8 mouse cellular contexts compared by ENCODE assay signal in genomic region chr3:90254419-90255193, GRCm38 (mm10). TPM values are rescaled to one million over a fixed set of nuclear protein-coding genes. Genes with fewer than 3 reads are reported as not detected.
DNase-seq lines count a peak whose midpoint lies in the region; ATAC-seq and TF ChIP-seq lines count a peak whose summit lies in the region.

No protein-coding gene starts in this region.

- peaks cover 43% of the 10 kb centered on the region for H3K36me3 ChIP-seq in heart, postnatal 0 days (replicated peaks; ENCODE audit: control insufficient read depth, insufficient read depth, low read length)
- H3K36me3 ChIP-seq in liver, postnatal 0 days (replicated peaks; ENCODE audit: insufficient read depth, low read length), result peaks cover 27% of the 10 kb centered on the region
- H3K36me3 ChIP-seq in stomach, embryonic 14.5 days (ENCODE audit: control insufficient read depth, insufficient read depth, low read length), result peaks cover 27% of the 10 kb centered on the region

- peak overlapping the region; percentile 82 for H3K4me3 ChIP-seq in heart, postnatal 0 days (ENCODE audit: low read depth, low read length)
- H3K4me3 ChIP-seq in liver, postnatal 0 days (ENCODE audit: low read depth, low read length), result peak overlapping the region; percentile 99
- peak overlapping the region; percentile 79 for H3K4me3 ChIP-seq in stomach, embryonic 14.5 days (ENCODE audit: low read depth, low read length)

- TF ChIP-seq EP300 in heart, postnatal 0 days (IDR thresholded peaks at IDR 0.05; ENCODE audit: low read depth), result no peak; the same call in 1 of the 2 replicates
- no peak for TF ChIP-seq EP300 in liver, postnatal 0 days (IDR thresholded peaks at IDR 0.05; ENCODE audit: low read depth)

- H3K27me3 ChIP-seq in heart, postnatal 0 days (ENCODE audit: control insufficient read depth, insufficient read depth, low read length), result no peaks in the 10 kb centered on the region
- no peaks in the 10 kb centered on the region for H3K27me3 ChIP-seq in liver, postnatal 0 days (ENCODE audit: insufficient read depth, low read length)
- H3K27me3 ChIP-seq in stomach, embryonic 14.5 days (ENCODE audit: control insufficient read depth, insufficient read depth, low read length), result no peaks in the 10 kb centered on the region

- peak overlapping the region; percentile 88 for H3K27ac ChIP-seq in heart, postnatal 0 days (ENCODE audit: low read depth)
- peak overlapping the region; percentile 90 for H3K27ac ChIP-seq in liver, postnatal 0 days (ENCODE audit: low read depth)
- H3K27ac ChIP-seq in stomach, embryonic 14.5 days (ENCODE audit: low read length), result peak overlapping the region; percentile 86

- DNase-seq in adrenal gland, postnatal 10 days, result peak; percentile 77
- no peak for DNase-seq in adrenal gland, adult 18-20 months (ENCODE audit: low spot score in 2 of 2)
- DNase-seq in retina, embryonic 14.5 days (ENCODE audit: low spot score), result peak; percentile 17
- DNase-seq in retina, postnatal 1 day, result no peak
- DNase-seq in heart, postnatal 0 days (ENCODE audit: low spot score), result peak; percentile 16
- DNase-seq in liver, postnatal 0 days, result peak; percentile 68
- DNase-seq in right cerebral cortex, adult 18-20 months, result no peak

- no peak for TF ChIP-seq CTCF in heart, postnatal 0 days (IDR thresholded peaks at IDR 0.05; ENCODE audit: low read depth)
- no peak for TF ChIP-seq CTCF in liver, postnatal 0 days (IDR thresholded peaks at IDR 0.05; ENCODE audit: low read depth)

- WGBS in heart, postnatal 0 days, result 1% methylated on average over 41 of the region's 41 CpGs
- WGBS in liver, postnatal 0 days (ENCODE audit: insufficient replicate concordance), result 2% methylated on average over 41 of the region's 41 CpGs
- under 1% methylated on average over 41 of the region's 41 CpGs for WGBS in stomach, embryonic 14.5 days

- peak overlapping the region; percentile 79 for H3K9ac ChIP-seq in heart, postnatal 0 days (replicated peaks; ENCODE audit: low read depth, low read length)
- peak overlapping the region; percentile 98 for H3K9ac ChIP-seq in liver, postnatal 0 days (replicated peaks)
- peak overlapping the region; percentile 85 for H3K9ac ChIP-seq in stomach, embryonic 14.5 days (replicated peaks; ENCODE audit: low read depth, low read length)

- H3K4me1 ChIP-seq in heart, postnatal 0 days (ENCODE audit: control insufficient read depth, insufficient read depth), result peaks cover 9% of the 10 kb centered on the region
- H3K4me1 ChIP-seq in liver, postnatal 0 days (ENCODE audit: insufficient read depth), result peaks cover 15% of the 10 kb centered on the region
- peaks cover 6% of the 10 kb centered on the region; the same call in 1 of the 2 replicates for H3K4me1 ChIP-seq in stomach, embryonic 14.5 days (ENCODE audit: control insufficient read depth, insufficient read depth, low read length)

- no peaks in the 10 kb centered on the region for H3K9me3 ChIP-seq in heart, postnatal 0 days (replicated peaks; ENCODE audit: control insufficient read depth, low read length)
- no peaks in the 10 kb centered on the region for H3K9me3 ChIP-seq in liver, postnatal 0 days (ENCODE audit: low read length)
- H3K9me3 ChIP-seq in stomach, embryonic 14.5 days (ENCODE audit: control insufficient read depth, low read depth, low read length), result no peaks in the 10 kb centered on the region

- peak; percentile 58 for ATAC-seq in heart, postnatal 0 days (ENCODE audit: insufficient read depth, low read depth)
- ATAC-seq in liver, postnatal 0 days, result peak; percentile 68
- peak; percentile 51; the same call in 1 of the 2 replicates for ATAC-seq in stomach, embryonic 14.5 days (ENCODE audit: insufficient number of reproducible peaks, insufficient read depth, low FRiP score, low read depth)

- peak overlapping the region; percentile 77 for H3K4me2 ChIP-seq in heart, postnatal 0 days (ENCODE audit: low read depth, low read length)
- peak overlapping the region; percentile 94 for H3K4me2 ChIP-seq in liver, postnatal 0 days (ENCODE audit: low read depth, low read length)
- H3K4me2 ChIP-seq in stomach, embryonic 14.5 days (replicated peaks; ENCODE audit: low read depth, low read length), result peak overlapping the region; percentile 70

RNA-seq across cellular contexts. Expression of gene Crtc2, which starts 0.6 kb away (rescaled TPM):
- 10 to 100 TPM; 36.1 to 47.7 TPM for total RNA-seq in adrenal gland, postnatal 10 days (2021)
- 10 to 100 TPM; 48.5 to 51.0 TPM for total RNA-seq in adrenal gland, adult 18-20 months (2021)
- total RNA-seq in heart, postnatal 0 days (2014; rRNA removed; ENCODE audit: low replicate concordance), result 11.6 and 17.8 TPM in 2 replicates
- 6.3 and 7.2 TPM in 2 replicates for polyA plus RNA-seq in heart, postnatal 0 days (2015; fragmentation: Nextera tagmentation; extraction: Ambion mirVana)
- 6.6 and 7.9 TPM in 2 replicates for polyA plus RNA-seq in liver, postnatal 0 days (2015; fragmentation: Nextera tagmentation; extraction: Ambion mirVana)
- 18.8 and 21.4 TPM in 2 replicates for polyA plus RNA-seq in stomach, embryonic 14.5 days (2014; fragmentation: Nextera tagmentation; extraction: Ambion mirVana)

RNA-seq across cellular contexts. Expression of gene Slc39a1, which starts 6.6 kb away (rescaled TPM):
- 100 to 1,000 TPM; 114 to 118 TPM for total RNA-seq in adrenal gland, postnatal 10 days (2021)
- 100 to 1,000 TPM; 115 to 116 TPM for total RNA-seq in adrenal gland, adult 18-20 months (2021)
- 157 and 158 TPM in 2 replicates for total RNA-seq in heart, postnatal 0 days (2014; rRNA removed; ENCODE audit: low replicate concordance)
- polyA plus RNA-seq in heart, postnatal 0 days (2015; fragmentation: Nextera tagmentation; extraction: Ambion mirVana), result 93.3 and 95.5 TPM in 2 replicates
- polyA plus RNA-seq in liver, postnatal 0 days (2015; fragmentation: Nextera tagmentation; extraction: Ambion mirVana), result 41.7 and 54.0 TPM in 2 replicates
- 114 and 119 TPM in 2 replicates for polyA plus RNA-seq in stomach, embryonic 14.5 days (2014; fragmentation: Nextera tagmentation; extraction: Ambion mirVana)

RNA-seq across cellular contexts. Expression of gene Dennd4b, which starts 10.4 kb away (rescaled TPM):
- 10 to 100 TPM in 1 of 2 experiments, 1 to 10 TPM in 1; 8.5 to 17.0 TPM for total RNA-seq in adrenal gland, postnatal 10 days (2021)
- 1 to 10 TPM; 8.6 to 9.1 TPM for total RNA-seq in adrenal gland, adult 18-20 months (2021)
- 18.4 and 32.6 TPM in 2 replicates for total RNA-seq in heart, postnatal 0 days (2014; rRNA removed; ENCODE audit: low replicate concordance)
- polyA plus RNA-seq in heart, postnatal 0 days (2015; fragmentation: Nextera tagmentation; extraction: Ambion mirVana), result 3.4 and 4.6 TPM in 2 replicates
- 2.0 TPM in 2 replicates for polyA plus RNA-seq in liver, postnatal 0 days (2015; fragmentation: Nextera tagmentation; extraction: Ambion mirVana)
- polyA plus RNA-seq in stomach, embryonic 14.5 days (2014; fragmentation: Nextera tagmentation; extraction: Ambion mirVana), result 3.0 and 3.6 TPM in 2 replicates

RNA-seq across cellular contexts. Expression of gene Creb3l4, which starts 11.3 kb away (rescaled TPM):
- total RNA-seq in adrenal gland, postnatal 10 days (2021), result under 1 TPM; 0.36 to 0.55 TPM
- under 1 TPM; 0.36 to 0.38 TPM for total RNA-seq in adrenal gland, adult 18-20 months (2021)
- 2.4 TPM in 1 of 2 replicates, not detected in the other for total RNA-seq in heart, postnatal 0 days (2014; rRNA removed; ENCODE audit: low replicate concordance)
- polyA plus RNA-seq in heart, postnatal 0 days (2015; fragmentation: Nextera tagmentation; extraction: Ambion mirVana), result 1.2 TPM in 2 replicates
- polyA plus RNA-seq in liver, postnatal 0 days (2015; fragmentation: Nextera tagmentation; extraction: Ambion mirVana), result 0.15 and 0.41 TPM in 2 replicates
- polyA plus RNA-seq in stomach, embryonic 14.5 days (2014; fragmentation: Nextera tagmentation; extraction: Ambion mirVana), result 20.6 and 21.4 TPM in 2 replicates

RNA-seq across cellular contexts. Expression of gene Jtb, which starts 23.2 kb away (rescaled TPM):
- total RNA-seq in adrenal gland, postnatal 10 days (2021), result 10 to 100 TPM; 57.2 to 57.9 TPM
- 10 to 100 TPM; 66.2 to 72.2 TPM for total RNA-seq in adrenal gland, adult 18-20 months (2021)
- total RNA-seq in heart, postnatal 0 days (2014; rRNA removed; ENCODE audit: low replicate concordance), result 78.5 and 87.2 TPM in 2 replicates
- 116 TPM in 2 replicates for polyA plus RNA-seq in heart, postnatal 0 days (2015; fragmentation: Nextera tagmentation; extraction: Ambion mirVana)
- polyA plus RNA-seq in liver, postnatal 0 days (2015; fragmentation: Nextera tagmentation; extraction: Ambion mirVana), result 68.7 and 74.3 TPM in 2 replicates
- 112 and 116 TPM in 2 replicates for polyA plus RNA-seq in stomach, embryonic 14.5 days (2014; fragmentation: Nextera tagmentation; extraction: Ambion mirVana)

Comparison
In these comparisons a context has a peak if more than half of its experiments do, and no peak if none do; other contexts are left out.
1. DNase-seq: peak in adrenal gland, postnatal 10 days (single experiment), retina, embryonic 14.5 days (single experiment), heart, postnatal 0 days (single experiment) and liver, postnatal 0 days (single experiment); none in adrenal gland, adult 18-20 months (0 of 2), retina, postnatal 1 day (single experiment) and right cerebral cortex, adult 18-20 months (single experiment).
2. Peak in every context shown above with its lines, with median percentiles within 50 percentile points of each other: ATAC-seq, H3K27ac ChIP-seq, H3K4me2 ChIP-seq, H3K4me3 ChIP-seq and H3K9ac ChIP-seq.